Mouse (Mus musculus) brain, embryonic 14.5 days (tissue): ENCODE measurements at regions not wholly inside any gene's neighbourhood (a gene's known extent, or its start where the extent isn't known, plus 50 kb on each side); places are given as distances from the start of the nearest gene placed in this dataset.

Experiments used
- DNase-seq: peaks from one replicate; pipeline ENCODE4 v3.0.0-alpha.2; 2011; ENCODE audit warnings: low read depth
- CTCF ChIP-seq: fragments of 200-500 bp; IDR thresholded peaks from 2 replicates; pipeline ENCODE4 v1.5.1; 2012; ENCODE audit warnings: inconsistent platforms, mild to moderate bottlenecking, moderate library complexity, borderline replicate concordance; ENCODE audit not compliant: insufficient read depth, insufficient read length; ENCODE audit errors: extremely low read depth
- POLR2A ChIP-seq: fragments of 200-500 bp; IDR thresholded peaks from 2 replicates; pipeline ENCODE4 v1.6.1; 2012; ENCODE audit warnings: mild to moderate bottlenecking, inconsistent platforms, borderline replicate concordance; ENCODE audit not compliant: poor library complexity, insufficient read depth, insufficient read length, severe bottlenecking; ENCODE audit errors: extremely low read depth

GRCm38 (mm10) chr4:12541508-12541907 lies 369.7 kb upstream of the Fam92a start:
- peak; percentile 58 for DNase-seq
- TF ChIP-seq POLR2A, result no peak
- no peak for TF ChIP-seq CTCF

- no peak for TF ChIP-seq CTCF
- peak; percentile 86 for DNase-seq
Measured at GRCm38 (mm10) chr4:12539184-12539791, 367.5 kb upstream of the Fam92a start.

- DNase-seq, result peak; percentile 94
- TF ChIP-seq CTCF (peak; percentile 66; the same call in 1 of the 2 replicates), POLR2A (no peak)
Measured at GRCm38 (mm10) chr4:12538694-12539121, 366.9 kb upstream of the Fam92a start.

- no peak for DNase-seq
- no peak for TF ChIP-seq CTCF
- TF ChIP-seq POLR2A, result no peak
Measured at GRCm38 (mm10) chr4:12538043-12538442, 366.2 kb upstream of the Fam92a start.

- TF ChIP-seq POLR2A, result no peak
- no peak for TF ChIP-seq CTCF
- DNase-seq, result peak; percentile 70
Measured at GRCm38 (mm10) chr4:12534151-12534550, 362.3 kb upstream of the Fam92a start.

GRCm38 (mm10) chr4:12532961-12533360 lies 361.1 kb upstream of the Fam92a start:
- DNase-seq, result peak; percentile 69
- no peak for TF ChIP-seq CTCF
- TF ChIP-seq POLR2A, result no peak

- no peak for TF ChIP-seq POLR2A
- TF ChIP-seq CTCF, result no peak
- DNase-seq, result no peak
Measured at GRCm38 (mm10) chr4:12522358-12522757, 350.5 kb upstream of the Fam92a start.

GRCm38 (mm10) chr4:12521246-12521645 lies 349.4 kb upstream of the Fam92a start:
- TF ChIP-seq CTCF, result no peak
- no peak for TF ChIP-seq POLR2A
- no peak for DNase-seq

- no peak for DNase-seq
- TF ChIP-seq POLR2A (no peak), CTCF (no peak)
Measured at GRCm38 (mm10) chr4:12516497-12516896, 344.7 kb upstream of the Fam92a start.

- peak; percentile 93 for DNase-seq
- TF ChIP-seq CTCF (no peak), POLR2A (no peak)
Measured at GRCm38 (mm10) chr4:12511656-12512385, 340.0 kb upstream of the Fam92a start.

GRCm38 (mm10) chr4:12506851-12507551 lies 335.2 kb upstream of the Fam92a start:
- DNase-seq, result peak; percentile 94
- TF ChIP-seq CTCF (peak; percentile 21; the same call in 1 of the 2 replicates), POLR2A (no peak)
